Mouse (Mus musculus) thymus, postnatal 36 days (tissue): ENCODE measurements at regions not wholly inside any gene's neighbourhood (a gene's known extent, or its start where the extent isn't known, plus 50 kb on each side); places are given as distances from the start of the nearest gene placed in this dataset.
A peak's percentile ranks its signal among the peaks of the same experiment; 100 is the strongest.

Source experiments
- DNase-seq, 2 experiments: peaks; one replicate each; pipeline ENCODE4 v3.0.0; 2022; ENCODE audit warnings: mixed read lengths in 2 of 2

DNA sequence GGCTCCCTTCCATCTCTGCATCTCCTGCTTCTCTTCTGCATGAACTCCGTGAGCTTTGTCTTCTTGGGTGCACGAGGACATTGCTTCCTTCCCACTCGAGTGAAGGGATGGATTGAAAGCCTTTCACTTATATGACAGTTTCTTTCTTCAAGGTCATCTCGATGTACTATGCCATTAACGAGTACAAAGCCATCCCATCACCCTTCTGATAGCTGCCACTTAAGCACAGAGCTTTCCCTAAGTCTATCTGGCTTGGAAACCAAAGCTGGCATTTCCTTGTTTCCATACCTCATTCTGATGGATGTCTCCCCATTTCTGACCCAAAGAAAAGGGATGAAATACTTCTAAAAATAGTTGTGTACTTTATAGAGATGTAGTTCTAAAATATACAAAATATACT lies 366.5 kb upstream of the Atp11b start:
- no peak for DNase-seq

GRCm38 (mm10) chr3:35392657-35393056 lies 361.2 kb upstream of the Atp11b start:
- DNase-seq = no peak

DNA sequence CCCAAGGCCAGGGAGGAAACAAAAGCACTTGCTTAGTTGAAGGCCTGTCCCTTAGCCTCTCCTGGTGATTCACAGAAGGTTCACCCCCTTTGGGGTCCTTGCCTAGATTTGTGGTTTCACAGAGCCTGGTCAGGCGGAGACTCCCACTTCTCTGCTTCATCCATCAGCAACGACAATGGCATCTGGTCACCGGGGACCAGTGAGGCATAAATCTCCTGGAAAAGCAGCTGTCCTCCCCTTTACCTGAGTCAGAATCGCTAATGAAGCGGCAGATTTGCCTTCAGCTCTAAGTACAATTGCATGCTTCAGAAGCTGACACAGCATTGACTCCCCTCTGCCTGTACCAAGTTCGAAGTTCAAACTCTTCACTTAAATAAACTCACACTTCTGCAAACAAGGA lies 353.7 kb upstream of the Atp11b start:
- no peak for DNase-seq

DNA sequence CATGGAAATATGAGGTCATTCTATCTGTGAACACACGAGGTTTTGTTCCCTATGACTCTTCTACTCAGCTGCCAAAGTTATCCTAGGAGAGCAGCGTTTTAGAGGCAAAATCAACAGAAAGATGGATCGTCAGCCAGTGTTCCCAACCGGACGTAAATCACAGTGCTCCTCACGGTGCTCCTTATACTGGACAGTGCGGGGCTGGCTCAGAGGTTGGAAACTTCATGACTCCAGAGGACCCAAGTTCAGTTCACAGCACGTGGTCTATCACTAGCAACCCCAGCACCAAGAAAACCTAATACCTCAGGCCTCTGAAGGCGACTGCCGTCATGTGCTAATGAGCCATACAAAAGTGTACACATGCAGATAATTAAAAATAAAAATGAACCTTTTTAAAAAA lies 351.2 kb upstream of the Atp11b start:
- no peak for DNase-seq

DNA sequence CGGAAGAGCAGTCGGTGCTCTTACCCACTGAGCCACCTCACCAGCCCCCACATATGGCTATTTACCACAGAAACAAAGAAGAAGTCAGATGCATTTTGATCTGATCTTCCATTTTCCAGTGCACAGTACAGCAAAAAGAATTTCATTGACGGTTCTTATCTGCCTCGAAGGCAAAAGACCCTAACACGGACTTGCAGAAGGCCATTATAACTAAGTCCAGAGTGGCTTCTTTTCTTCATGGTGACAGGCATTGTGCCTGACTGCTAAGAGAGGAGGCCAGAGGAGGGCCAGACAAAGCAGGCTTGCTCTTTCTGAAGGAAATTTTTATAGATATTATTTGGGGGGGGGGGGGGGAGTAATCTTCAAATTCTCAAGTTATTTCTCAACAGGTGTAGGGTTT lies 350.0 kb upstream of the Atp11b start:
- DNase-seq = no peak

DNA sequence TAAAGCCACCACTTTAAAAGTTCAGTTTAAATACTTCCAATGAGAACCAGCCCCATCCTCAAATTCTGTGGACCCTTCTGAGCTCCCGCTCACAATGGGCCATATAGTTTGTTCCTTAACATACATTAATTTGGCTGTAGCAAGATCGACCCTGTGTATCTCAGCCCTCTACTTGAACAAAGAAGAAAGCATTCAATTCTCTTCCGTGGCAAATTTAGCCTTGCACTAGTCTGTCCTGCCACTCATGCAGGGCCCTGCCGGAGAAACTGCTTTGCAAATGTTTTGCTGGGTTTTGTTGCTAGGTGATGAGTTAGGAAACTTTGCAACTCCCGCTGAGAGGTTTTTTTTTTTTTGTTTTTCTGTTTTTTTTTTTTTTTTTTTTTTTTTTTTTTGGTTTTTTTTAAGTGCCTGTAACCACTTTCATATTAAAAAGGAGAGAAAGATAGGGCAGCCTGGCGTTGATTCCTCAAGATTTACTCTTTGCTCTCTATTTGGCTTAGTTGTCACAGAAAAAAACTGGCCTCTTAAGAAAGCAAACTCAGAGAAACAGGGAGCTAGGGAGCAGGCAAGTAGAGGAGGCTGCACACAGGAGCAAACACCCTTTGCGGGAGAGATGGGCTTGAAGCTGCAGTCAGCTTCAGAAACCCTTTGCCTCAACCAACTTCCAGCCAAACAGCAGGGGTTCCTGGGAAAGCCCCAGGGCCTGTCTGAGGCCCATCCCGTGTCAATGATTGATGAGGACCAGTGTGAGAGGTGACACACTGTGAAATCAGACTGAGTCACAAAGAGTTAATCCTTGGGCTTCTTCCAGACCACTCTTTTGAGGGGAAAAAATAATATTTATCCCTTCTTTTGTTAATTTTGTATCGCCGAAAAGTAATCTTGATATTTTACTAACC lies 349.2 kb upstream of the Atp11b start:
- DNase-seq = no peak

DNA sequence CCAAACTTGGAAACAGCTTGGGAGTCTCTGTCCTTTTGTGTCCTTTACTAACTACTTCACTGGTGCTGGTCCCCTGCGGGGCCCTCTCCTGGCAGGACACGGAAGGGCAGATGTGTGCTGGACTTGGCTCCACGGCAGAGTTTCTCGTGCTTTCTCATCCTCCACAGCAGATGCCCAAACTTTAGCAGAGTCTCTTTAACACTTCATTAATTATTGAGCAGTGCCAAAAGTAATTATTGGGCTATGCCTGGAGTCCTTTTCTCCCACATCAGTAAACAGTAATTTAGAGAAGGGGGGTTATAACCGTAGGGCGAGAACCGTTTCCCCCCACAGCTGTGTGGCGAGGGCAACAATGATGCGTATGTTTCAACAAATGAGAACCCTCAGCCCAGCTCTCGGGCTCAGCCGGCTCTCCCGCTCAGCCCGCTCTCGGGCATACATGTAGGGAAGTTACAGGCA lies 348.3 kb upstream of the Atp11b start:
- no peak for DNase-seq

DNA sequence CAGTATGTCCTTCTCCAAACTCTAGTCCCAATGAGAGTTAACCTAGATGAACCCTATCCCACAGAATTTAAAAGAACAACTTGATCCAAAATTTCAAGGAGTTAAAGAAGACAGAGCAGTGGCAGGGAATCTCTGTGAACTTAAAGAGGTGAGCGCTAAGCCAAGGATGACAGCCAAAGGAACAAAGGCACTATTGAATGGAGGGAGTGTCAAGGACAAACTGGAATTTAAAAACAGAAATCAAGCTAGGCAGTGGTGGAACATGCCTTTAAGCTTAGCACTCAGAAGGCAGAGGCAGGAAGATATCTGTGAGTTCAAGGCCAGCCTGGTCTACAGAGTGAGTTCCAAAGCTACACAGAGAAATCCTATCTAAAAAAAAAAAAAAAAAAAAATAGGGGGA lies 316.2 kb upstream of the Atp11b start:
- DNase-seq = no peak

- DNase-seq = no peak
These were observed 291.0 kb upstream of the Atp11b start for GRCm38 (mm10) chr3:35462858-35463257.

DNA sequence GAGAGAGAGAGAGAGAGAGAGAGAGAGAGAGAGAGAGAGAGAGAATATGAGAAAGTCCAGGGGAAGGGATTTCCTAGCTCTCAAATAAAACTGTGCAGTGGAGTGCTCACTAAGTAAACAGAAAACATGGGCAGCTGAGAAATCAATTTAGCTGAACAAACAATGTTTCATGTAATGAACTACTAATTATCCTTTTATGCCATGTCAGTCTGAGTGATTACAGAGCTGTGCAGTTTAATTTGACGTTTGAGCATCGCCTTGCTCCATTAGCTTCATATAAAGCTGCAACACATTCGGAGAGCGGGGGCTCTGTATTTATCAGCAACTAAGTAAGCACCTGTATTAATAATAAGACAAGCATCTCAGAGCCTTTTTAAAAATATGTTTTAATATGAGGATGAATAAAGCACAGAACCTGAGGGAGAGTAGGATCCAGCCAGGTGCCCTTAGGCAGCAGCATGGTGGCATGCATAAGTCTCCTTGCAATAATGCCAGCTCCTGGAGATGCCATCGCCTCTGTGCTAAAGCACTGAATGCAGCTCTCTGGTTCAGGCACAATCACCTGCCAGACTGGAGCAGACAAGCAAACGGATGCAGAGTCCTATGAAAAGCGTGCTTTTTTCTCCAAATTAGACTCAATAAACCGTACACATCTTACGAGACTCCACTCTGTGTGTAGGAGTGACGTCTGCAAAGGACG lies 289.5 kb upstream of the Atp11b start:
- DNase-seq = no peak

- no peak for DNase-seq
These were observed 287.9 kb upstream of the Atp11b start for GRCm38 (mm10) chr3:35465956-35466355.

GRCm38 (mm10) chr3:35473351-35473750 lies 280.6 kb upstream of the Atp11b start:
- DNase-seq = no peak

DNA sequence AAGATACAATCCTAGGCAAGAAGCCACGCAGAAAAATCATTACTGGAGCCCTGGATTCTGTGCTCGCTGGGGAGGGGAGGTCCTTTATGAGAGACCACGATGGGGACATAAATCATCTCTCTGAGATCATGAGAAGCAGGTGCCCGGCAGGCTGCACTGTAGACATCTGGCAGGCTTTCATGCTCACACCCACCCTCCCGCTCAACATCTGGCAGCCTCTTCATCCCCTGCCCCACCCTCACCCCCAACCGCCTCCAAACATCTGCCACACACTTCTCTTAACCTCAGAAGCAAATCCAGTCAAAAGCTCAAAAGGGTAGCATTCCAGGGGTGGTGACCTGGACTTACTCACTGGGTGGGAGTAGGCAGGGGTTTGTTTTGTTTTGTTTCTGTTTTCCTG lies 279.5 kb upstream of the Atp11b start:
- DNase-seq = no peak

GRCm38 (mm10) chr3:35475326-35475725 lies 278.6 kb upstream of the Atp11b start:
- DNase-seq = no peak

- no peak for DNase-seq
These were observed 272.9 kb upstream of the Atp11b start for GRCm38 (mm10) chr3:35480714-35481695.

- no peak for DNase-seq
These were observed 272.1 kb upstream of the Atp11b start for GRCm38 (mm10) chr3:35481841-35482240.

- DNase-seq = peak; percentile 3 to 5
These were observed 271.6 kb upstream of the Atp11b start for GRCm38 (mm10) chr3:35482296-35482695.

- no peak for DNase-seq
These were observed 271.1 kb upstream of the Atp11b start for GRCm38 (mm10) chr3:35482759-35483158.

DNA sequence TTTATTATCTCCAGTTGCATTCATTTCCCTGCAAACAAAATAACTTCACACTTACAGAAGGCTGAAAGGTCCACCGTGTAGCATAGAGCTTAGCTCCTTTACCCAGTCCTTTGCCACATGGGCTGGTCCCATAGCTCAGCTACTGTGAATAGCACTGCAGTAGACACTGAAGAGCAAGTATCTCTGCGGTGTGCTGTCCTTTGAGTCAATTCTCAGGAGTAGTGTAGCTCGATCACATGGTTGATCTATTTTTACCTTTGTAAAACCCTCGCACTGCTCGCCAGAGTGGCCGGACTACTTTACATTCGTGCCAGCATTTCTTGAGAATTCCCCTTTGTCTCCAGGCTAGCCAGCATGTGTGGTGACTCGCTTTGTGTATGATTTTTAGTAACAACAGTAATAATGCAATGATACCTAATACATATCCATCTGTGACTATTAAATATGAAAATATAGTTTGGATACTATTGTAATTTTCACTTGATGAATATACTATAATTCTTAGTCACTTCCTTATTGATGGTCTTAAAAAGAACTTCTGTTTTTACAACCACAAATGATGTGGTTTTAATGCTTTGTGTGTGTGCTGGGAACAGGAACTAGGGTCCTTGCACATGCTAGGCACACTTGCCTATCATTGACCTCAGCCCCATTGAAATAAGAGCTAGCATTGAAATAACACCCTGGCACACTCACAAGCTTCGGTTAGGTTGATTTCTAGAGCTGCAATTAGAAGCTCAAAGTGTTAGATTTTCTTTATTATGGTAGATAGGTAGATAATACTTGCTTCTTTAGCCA lies 257.7 kb upstream of the Atp11b start:
- no peak for DNase-seq

GRCm38 (mm10) chr3:35510314-35510713 lies 243.6 kb upstream of the Atp11b start:
- DNase-seq = no peak

GRCm38 (mm10) chr3:35516517-35516916 lies 237.4 kb upstream of the Atp11b start:
- DNase-seq = no peak

GRCm38 (mm10) chr3:35520131-35520530 lies 233.8 kb upstream of the Atp11b start:
- no peak for DNase-seq
